Mouse (Mus musculus): ENCODE measurements around the gene Arid1b.

DNA sequence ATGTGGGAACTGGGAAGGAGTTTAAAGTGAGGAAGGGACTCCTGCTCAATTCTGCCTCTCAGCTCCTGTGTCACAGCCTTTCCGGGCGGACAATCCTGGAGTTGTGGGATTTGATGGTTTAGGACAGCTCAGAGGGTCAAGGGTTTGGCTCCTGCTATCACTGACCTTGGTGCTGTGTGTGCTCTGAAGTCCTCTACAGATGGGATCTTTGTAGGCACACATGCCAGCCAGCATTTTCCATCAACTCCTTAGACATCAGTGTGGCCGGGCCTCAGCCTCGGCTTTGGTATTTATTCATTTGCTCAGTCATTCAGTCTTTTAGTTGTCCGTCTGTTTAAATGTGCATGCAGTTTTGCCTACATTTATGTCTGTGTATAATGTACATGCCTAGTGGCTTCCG lies 206.5 kb downstream of the Arid1b start:
- TF ChIP-seq CTCF (IDR thresholded peaks at IDR 0.05; ENCODE audit: low read depth): no peak
- no peak for TF ChIP-seq EP300 (IDR thresholded peaks at IDR 0.05; ENCODE audit: low read depth)

All from liver, postnatal 0 days (tissue).